Mouse (Mus musculus): ENCODE data around the gene Olfr685.

GRCm38 (mm10) chr7:105146912-105147311 lies 38.9 kb downstream of the Olfr685 start, which contains the start of gene Olfr683:
- TF ChIP-seq CTCF (IDR thresholded peaks at IDR 0.05; ENCODE audit: low read depth) (no peak), EP300 (optimal IDR thresholded peaks at IDR 0.05) (no peak)

Measured in stomach, postnatal 0 days (tissue).